Mouse (Mus musculus) olfactory bulb, adult 2 months (tissue): ENCODE data around the gene Igsf21.

Source experiments
- CTCF ChIP-seq: fragments of 200-500 bp; IDR thresholded peaks from 2 replicates; pipeline ENCODE4 v1.5.1; 2012; ENCODE audit warnings: low read depth, mild to moderate bottlenecking, low read length, moderate library complexity; ENCODE audit not compliant: insufficient read depth
- POLR2A ChIP-seq: fragments of 200-500 bp; IDR thresholded peaks from 2 replicates; pipeline ENCODE4 v1.6.1; 2012; ENCODE audit warnings: mild to moderate bottlenecking, low read depth, low read length, moderate library complexity; ENCODE audit not compliant: insufficient read depth

- TF ChIP-seq CTCF (no peak), POLR2A (no peak)
These were observed 120.8 kb downstream of the Igsf21 start for GRCm38 (mm10) chr4:140125806-140126205.
